Mouse (Mus musculus): ENCODE measurements around the gene Sugct. TPM values are rescaled to one million over a fixed set of nuclear protein-coding genes. Genes with fewer than 3 reads are reported as not detected.

Gene Sugct
- polyA plus RNA-seq, 1 experiment, result 4.7 TPM

GRCm38 (mm10) chr13:17701322-17701721 is 6.0 kb upstream of the Sugct start:
- H3K27me3 ChIP-seq (ENCODE audit: control insufficient read depth, insufficient read depth, low read length), result no peaks in the 10 kb centered on the region
- TF ChIP-seq POLR2A (IDR thresholded peaks at IDR 0.05; ENCODE audit: borderline replicate concordance, insufficient read depth, low read length) (no peak), CTCF (IDR thresholded peaks at IDR 0.05; ENCODE audit: borderline replicate concordance, insufficient read depth, low read depth, low read length) (no peak)
- no peak overlapping the region for H3K4me3 ChIP-seq (replicated peaks; ENCODE audit: insufficient read depth, low read depth, low read length)
- no peaks in the 10 kb centered on the region for H3K4me1 ChIP-seq (ENCODE audit: control insufficient read depth, insufficient read depth, low read length)
- no peak overlapping the region for H3K27ac ChIP-seq (ENCODE audit: insufficient read depth, low read length)
- no peak for DNase-seq

- DNase-seq, result no peak
- Histone ChIP-seq H3K27me3 (ENCODE audit: control insufficient read depth, insufficient read depth, low read length) (no peaks in the 10 kb centered on the region), H3K27ac (ENCODE audit: insufficient read depth, low read length) (no peak overlapping the region), H3K4me3 (replicated peaks; ENCODE audit: insufficient read depth, low read depth, low read length) (no peak overlapping the region), H3K4me1 (ENCODE audit: control insufficient read depth, insufficient read depth, low read length) (no peaks in the 10 kb centered on the region)
- TF ChIP-seq POLR2A (IDR thresholded peaks at IDR 0.05; ENCODE audit: borderline replicate concordance, insufficient read depth, low read length) (no peak), CTCF (IDR thresholded peaks at IDR 0.05; ENCODE audit: borderline replicate concordance, insufficient read depth, low read depth, low read length) (no peak)
- 67% methylated on average over 3 of the region's 3 CpGs for WGBS
Measured at GRCm38 (mm10) chr13:17700090-17700715, 4.8 kb upstream of the Sugct start.

GRCm38 (mm10) chr13:17695898-17696580 is 686 bp upstream of the Sugct start:
- WGBS, result 17% methylated on average over 7 of the region's 7 CpGs
- DNase-seq, result no peak
- TF ChIP-seq POLR2A (IDR thresholded peaks at IDR 0.05; ENCODE audit: borderline replicate concordance, insufficient read depth, low read length), result no peak
- no peak for TF ChIP-seq CTCF (IDR thresholded peaks at IDR 0.05; ENCODE audit: borderline replicate concordance, insufficient read depth, low read depth, low read length)
- Histone ChIP-seq H3K4me3 (replicated peaks; ENCODE audit: insufficient read depth, low read depth, low read length) (peak overlapping the region; percentile 64), H3K27ac (ENCODE audit: insufficient read depth, low read length) (no peak overlapping the region), H3K4me1 (ENCODE audit: control insufficient read depth, insufficient read depth, low read length) (0 out of 2 replicates have a peak, but pooled peaks cover 2% of the 10 kb centered on the region), H3K27me3 (ENCODE audit: control insufficient read depth, insufficient read depth, low read length) (no peaks in the 10 kb centered on the region)

- TF ChIP-seq CTCF (IDR thresholded peaks at IDR 0.05; ENCODE audit: borderline replicate concordance, insufficient read depth, low read depth, low read length) (no peak), POLR2A (IDR thresholded peaks at IDR 0.05; ENCODE audit: borderline replicate concordance, insufficient read depth, low read length) (no peak)
- Histone ChIP-seq H3K27me3 (ENCODE audit: control insufficient read depth, insufficient read depth, low read length) (no peaks in the 10 kb centered on the region), H3K4me1 (ENCODE audit: control insufficient read depth, insufficient read depth, low read length) (0 out of 2 replicates have a peak, but pooled peaks cover 2% of the 10 kb centered on the region), H3K27ac (ENCODE audit: insufficient read depth, low read length) (0 out of 2 replicates have a peak overlapping the region, but pooled peaks have one; percentile 17), H3K4me3 (replicated peaks; ENCODE audit: insufficient read depth, low read depth, low read length) (peak overlapping the region; percentile 64)
- DNase-seq, result no peak
- WGBS, result 2% methylated on average over 25 of the region's 25 CpGs
Measured at GRCm38 (mm10) chr13:17694414-17694813, 939 bp downstream of the Sugct start.

GRCm38 (mm10) chr13:17693816-17694215 is 1.5 kb downstream of the Sugct start:
- WGBS, result 50% methylated on average over 5 of the region's 5 CpGs
- TF ChIP-seq CTCF (IDR thresholded peaks at IDR 0.05; ENCODE audit: borderline replicate concordance, insufficient read depth, low read depth, low read length) (no peak), POLR2A (IDR thresholded peaks at IDR 0.05; ENCODE audit: borderline replicate concordance, insufficient read depth, low read length) (no peak)
- Histone ChIP-seq H3K4me3 (replicated peaks; ENCODE audit: insufficient read depth, low read depth, low read length) (peak overlapping the region; percentile 30), H3K27me3 (ENCODE audit: control insufficient read depth, insufficient read depth, low read length) (no peaks in the 10 kb centered on the region), H3K27ac (ENCODE audit: insufficient read depth, low read length) (no peak overlapping the region), H3K4me1 (ENCODE audit: control insufficient read depth, insufficient read depth, low read length) (0 out of 2 replicates have a peak, but pooled peaks cover 2% of the 10 kb centered on the region)
- DNase-seq, result peak in 1 of 2 experiments; percentile 17

- TF ChIP-seq CTCF (IDR thresholded peaks at IDR 0.05; ENCODE audit: borderline replicate concordance, insufficient read depth, low read depth, low read length) (no peak), POLR2A (IDR thresholded peaks at IDR 0.05; ENCODE audit: borderline replicate concordance, insufficient read depth, low read length) (no peak)
- Histone ChIP-seq H3K27me3 (ENCODE audit: control insufficient read depth, insufficient read depth, low read length) (no peaks in the 10 kb centered on the region), H3K27ac (ENCODE audit: insufficient read depth, low read length) (no peak overlapping the region), H3K4me1 (ENCODE audit: control insufficient read depth, insufficient read depth, low read length) (0 out of 2 replicates have a peak, but pooled peaks cover 2% of the 10 kb centered on the region), H3K4me3 (replicated peaks; ENCODE audit: insufficient read depth, low read depth, low read length) (no peak overlapping the region)
- 68% methylated on average over 1 of the region's 1 CpGs for WGBS
- no peak for DNase-seq
Measured at GRCm38 (mm10) chr13:17691436-17691835, 3.9 kb downstream of the Sugct start.

- Histone ChIP-seq H3K27me3 (ENCODE audit: control insufficient read depth, insufficient read depth, low read length) (no peaks in the 10 kb centered on the region), H3K4me1 (ENCODE audit: control insufficient read depth, insufficient read depth, low read length) (0 out of 2 replicates have a peak, but pooled peaks cover 2% of the 10 kb centered on the region), H3K27ac (ENCODE audit: insufficient read depth, low read length) (no peak overlapping the region), H3K4me3 (replicated peaks; ENCODE audit: insufficient read depth, low read depth, low read length) (no peak overlapping the region)
- TF ChIP-seq CTCF (IDR thresholded peaks at IDR 0.05; ENCODE audit: borderline replicate concordance, insufficient read depth, low read depth, low read length) (no peak), POLR2A (IDR thresholded peaks at IDR 0.05; ENCODE audit: borderline replicate concordance, insufficient read depth, low read length) (no peak)
- DNase-seq, result no peak
Measured at GRCm38 (mm10) chr13:17690686-17691085, 4.7 kb downstream of the Sugct start.

GRCm38 (mm10) chr13:17689461-17689860 is 5.9 kb downstream of the Sugct start:
- H3K27ac ChIP-seq (ENCODE audit: insufficient read depth, low read length), result no peak overlapping the region
- H3K4me1 ChIP-seq (ENCODE audit: control insufficient read depth, insufficient read depth, low read length), result 0 out of 2 replicates have a peak, but pooled peaks cover 2% of the 10 kb centered on the region
- H3K4me3 ChIP-seq (replicated peaks; ENCODE audit: insufficient read depth, low read depth, low read length), result no peak overlapping the region
- DNase-seq, result no peak
- TF ChIP-seq CTCF (IDR thresholded peaks at IDR 0.05; ENCODE audit: borderline replicate concordance, insufficient read depth, low read depth, low read length) (no peak), POLR2A (IDR thresholded peaks at IDR 0.05; ENCODE audit: borderline replicate concordance, insufficient read depth, low read length) (no peak)
- no peaks in the 10 kb centered on the region for H3K27me3 ChIP-seq (ENCODE audit: control insufficient read depth, insufficient read depth, low read length)
